Mouse (Mus musculus): ENCODE results near the gene Greb1. TPM values are rescaled to one million over a fixed set of nuclear protein-coding genes. Genes with fewer than 3 reads are reported as not detected.

Gene Greb1
- total RNA-seq, 2 experiments from 2014 or later = 0.41 to 1.2 TPM

GRCm38 (mm10) chr12:16775351-16775750 is 25.3 kb downstream of the Greb1 start:
- no peak for DNase-seq (ENCODE audit: extremely low spot score in 1 of 2, low spot score in 2 of 2)
- intact Hi-C loops (cut with DNase I) = no loop called here

- intact Hi-C loops (cut with DNase I) = no loop called here
- no peak for DNase-seq (ENCODE audit: extremely low spot score in 1 of 2, low spot score in 2 of 2)
Observed at GRCm38 (mm10) chr12:16774605-16775004, 26.1 kb downstream of the Greb1 start.

GRCm38 (mm10) chr12:16769601-16770165 is 31.0 kb downstream of the Greb1 start:
- DNase-seq (ENCODE audit: extremely low spot score in 1 of 2, low spot score in 2 of 2) = no peak
- intact Hi-C loops (cut with DNase I) = no loop called here

GRCm38 (mm10) chr12:16768711-16769110 is 32.0 kb downstream of the Greb1 start:
- intact Hi-C loops (cut with DNase I) = no loop called here
- no peak for DNase-seq (ENCODE audit: extremely low spot score in 1 of 2, low spot score in 2 of 2)

- intact Hi-C loops (cut with DNase I) = no loop called here
- no peak for DNase-seq (ENCODE audit: extremely low spot score in 1 of 2, low spot score in 2 of 2)
Observed at GRCm38 (mm10) chr12:16768251-16768650, 32.4 kb downstream of the Greb1 start.

- intact Hi-C loops (cut with DNase I) = no loop called here
- no peak for DNase-seq (ENCODE audit: extremely low spot score in 1 of 2, low spot score in 2 of 2)
Observed at GRCm38 (mm10) chr12:16764776-16765445, 35.8 kb downstream of the Greb1 start.

- intact Hi-C loops (cut with DNase I) = no loop called here
Observed at GRCm38 (mm10) chr12:16763649-16764422, 36.9 kb downstream of the Greb1 start.

GRCm38 (mm10) chr12:16761461-16761860 is 39.2 kb downstream of the Greb1 start:
- intact Hi-C loops (cut with DNase I) = no loop called here
- DNase-seq (ENCODE audit: extremely low spot score in 1 of 2, low spot score in 2 of 2) = no peak

More at GRCm38 (mm10) chr12:16763649-16764422, 36.9 kb downstream of the Greb1 start:
- no peak for DNase-seq (ENCODE audit: extremely low spot score in 1 of 2, low spot score in 2 of 2)

GRCm38 (mm10) chr12:16760246-16760645 is 40.4 kb downstream of the Greb1 start:
- intact Hi-C loops (cut with DNase I) = no loop called here
- no peak for DNase-seq (ENCODE audit: extremely low spot score in 1 of 2, low spot score in 2 of 2)

- intact Hi-C loops (cut with DNase I) = loop anchor here (5.0 kb wide), 2 partner anchors 37 to 187 kb away; no protein-coding TSS in a partner anchor
- DNase-seq (ENCODE audit: extremely low spot score in 1 of 2, low spot score in 2 of 2) = peak in 1 of 2 experiments; percentile 41
Observed at GRCm38 (mm10) chr12:16754311-16754710, 46.4 kb downstream of the Greb1 start.

- intact Hi-C loops (cut with DNase I) = loop anchor here (5.0 kb wide), 2 partner anchors 36 to 186 kb away; no protein-coding TSS in a partner anchor
- DNase-seq (ENCODE audit: extremely low spot score in 1 of 2, low spot score in 2 of 2) = no peak
Observed at GRCm38 (mm10) chr12:16753555-16753954, 47.1 kb downstream of the Greb1 start.

- intact Hi-C loops (cut with DNase I) = loop anchor here (5.0 kb wide), 2 partner anchors 36 to 186 kb away; no protein-coding TSS in a partner anchor
- peak in 1 of 2 experiments; percentile 43 for DNase-seq (ENCODE audit: extremely low spot score in 1 of 2, low spot score in 2 of 2)
Observed at GRCm38 (mm10) chr12:16753110-16753509, 47.6 kb downstream of the Greb1 start.

- intact Hi-C loops (cut with DNase I) = loop anchor here (5.0 kb wide), 2 partner anchors 35 to 185 kb away; no protein-coding TSS in a partner anchor
- no peak for DNase-seq (ENCODE audit: extremely low spot score in 1 of 2, low spot score in 2 of 2)
Observed at GRCm38 (mm10) chr12:16752236-16752840, 48.3 kb downstream of the Greb1 start.

- DNase-seq (ENCODE audit: extremely low spot score in 1 of 2, low spot score in 2 of 2) = no peak
- intact Hi-C loops (cut with DNase I) = loop anchor here (5.0 kb wide), 2 partner anchors 34 to 184 kb away; no protein-coding TSS in a partner anchor
Observed at GRCm38 (mm10) chr12:16751609-16752008, 49.1 kb downstream of the Greb1 start.

GRCm38 (mm10) chr12:16740059-16740458 is 60.6 kb downstream of the Greb1 start:
- intact Hi-C loops (cut with DNase I) = no loop called here
- no peak for DNase-seq (ENCODE audit: extremely low spot score in 1 of 2, low spot score in 2 of 2)

GRCm38 (mm10) chr12:16737266-16737665 is 63.4 kb downstream of the Greb1 start:
- DNase-seq (ENCODE audit: extremely low spot score in 1 of 2, low spot score in 2 of 2) = no peak
- intact Hi-C loops (cut with DNase I) = no loop called here

GRCm38 (mm10) chr12:16734698-16735097 is 66.0 kb downstream of the Greb1 start:
- DNase-seq (ENCODE audit: extremely low spot score in 1 of 2, low spot score in 2 of 2) = no peak
- intact Hi-C loops (cut with DNase I) = no loop called here

- DNase-seq (ENCODE audit: extremely low spot score in 1 of 2, low spot score in 2 of 2) = no peak
- intact Hi-C loops (cut with DNase I) = no loop called here
Observed at GRCm38 (mm10) chr12:16734009-16734408, 66.7 kb downstream of the Greb1 start.

GRCm38 (mm10) chr12:16731121-16731741 is 69.5 kb downstream of the Greb1 start:
- intact Hi-C loops (cut with DNase I) = no loop called here
- DNase-seq (ENCODE audit: extremely low spot score in 1 of 2, low spot score in 2 of 2) = peak; percentile 40 to 76

Measured in left cerebral cortex, postnatal 10 days (tissue).